Mouse (Mus musculus) forebrain, embryonic 15.5 days (tissue): ENCODE measurements at regions not wholly inside any gene's neighbourhood (a gene's known extent, or its start where the extent isn't known, plus 50 kb on each side); places are given as distances from the start of the nearest gene placed in this dataset.

Experiments used
- ATAC-seq: fragments of 200-750 bp; cut with Nextera tagmentation; replicated peaks from 2 replicates; pipeline ENCODE4 v1.8.0; 2017; ENCODE audit warnings: mild to moderate bottlenecking, moderate TSS enrichment, moderate library complexity
- H3K27ac ChIP-seq: fragments of 300-500 bp; sonication (generic); replicated peaks from 2 replicates; pipeline ENCODE4 v1.5.1; 2015; ENCODE audit warnings: mild to moderate bottlenecking, inconsistent platforms
- H3K27me3 ChIP-seq: fragments of 300-500 bp; sonication (generic); 2 replicates; pipeline ENCODE4 v1.6.1; 2015; ENCODE audit warnings: inconsistent platforms
- H3K36me3 ChIP-seq: fragments of 300-500 bp; sonication (generic); 2 replicates; pipeline ENCODE4 v1.6.1; 2015; ENCODE audit warnings: mild to moderate bottlenecking, inconsistent platforms
- H3K4me1 ChIP-seq: fragments of 300-500 bp; sonication (generic); 2 replicates; pipeline ENCODE4 v1.6.1; 2015; ENCODE audit warnings: inconsistent platforms
- H3K4me2 ChIP-seq: fragments of 300-500 bp; sonication (generic); replicated peaks from 2 replicates; pipeline ENCODE4 v1.6.1; 2015; ENCODE audit warnings: mild to moderate bottlenecking, inconsistent platforms
- H3K4me3 ChIP-seq: fragments of 300-500 bp; sonication (generic); 2 replicates; pipeline ENCODE4 v1.5.1; 2015; ENCODE audit warnings: mild to moderate bottlenecking, inconsistent platforms
- H3K9ac ChIP-seq: fragments of 300-500 bp; sonication (generic); replicated peaks from 2 replicates; pipeline ENCODE4 v1.6.1; 2015; ENCODE audit warnings: mild to moderate bottlenecking, inconsistent platforms
- H3K9me3 ChIP-seq: fragments of 300-500 bp; sonication (generic); 2 replicates; pipeline ENCODE4 v1.6.1; 2016; ENCODE audit warnings: inconsistent platforms
- WGBS: fragments of 180-500 bp; shearing (Covaris S2); methylation state at CpG from one replicate; pipeline ENCODE4 v1.1.7; 2015; ENCODE audit warnings: mixed read lengths; 5-methylcytosine and 5-hydroxymethylcytosine counted together

- Histone ChIP-seq H3K4me3 (no peak overlapping the region), H3K4me2 (no peak overlapping the region), H3K27ac (peak overlapping the region; percentile 70), H3K36me3 (no peaks in the 10 kb centered on the region), H3K27me3 (no peaks in the 10 kb centered on the region), H3K4me1 (peaks cover 8% of the 10 kb centered on the region; the same call in 1 of the 2 replicates), H3K9ac (no peak overlapping the region), H3K9me3 (0 out of 2 replicates have a peak, but pooled peaks cover 2% of the 10 kb centered on the region)
- peak; percentile 58 for ATAC-seq
- 46% methylated on average over 4 of the region's 4 CpGs for WGBS
Measured at GRCm38 (mm10) chr10:25023044-25023540, 95.8 kb upstream of the Arg1 start.

- H3K27me3 ChIP-seq, result no peaks in the 10 kb centered on the region
- ATAC-seq, result no peak
- no peaks in the 10 kb centered on the region for H3K9me3 ChIP-seq
- no peak overlapping the region for H3K4me2 ChIP-seq
- H3K36me3 ChIP-seq, result no peaks in the 10 kb centered on the region
- no peak overlapping the region for H3K9ac ChIP-seq
- H3K4me1 ChIP-seq, result peaks cover 8% of the 10 kb centered on the region; the same call in 1 of the 2 replicates
- 33% methylated on average over 2 of the region's 2 CpGs for WGBS
- H3K4me3 ChIP-seq, result no peak overlapping the region
- no peak overlapping the region for H3K27ac ChIP-seq
Measured at GRCm38 (mm10) chr10:25018946-25019345, 91.7 kb upstream of the Arg1 start.

GRCm38 (mm10) chr10:25017843-25018242 is 90.6 kb upstream of the Arg1 start:
- Histone ChIP-seq H3K4me3 (no peak overlapping the region), H3K36me3 (no peaks in the 10 kb centered on the region), H3K4me1 (0 out of 2 replicates have a peak, but pooled peaks cover under 1% of the 10 kb centered on the region), H3K9me3 (no peaks in the 10 kb centered on the region), H3K9ac (no peak overlapping the region), H3K27ac (no peak overlapping the region), H3K27me3 (no peaks in the 10 kb centered on the region), H3K4me2 (no peak overlapping the region)
- WGBS, result 75% methylated on average over 1 of the region's 1 CpGs
- no peak for ATAC-seq

- H3K4me3 ChIP-seq, result no peak overlapping the region
- no peaks in the 10 kb centered on the region for H3K36me3 ChIP-seq
- H3K27me3 ChIP-seq, result no peaks in the 10 kb centered on the region
- no peak overlapping the region for H3K9ac ChIP-seq
- H3K9me3 ChIP-seq, result no peaks in the 10 kb centered on the region
- ATAC-seq, result peak; percentile 51; the same call in 1 of the 2 replicates
- no peak overlapping the region for H3K4me2 ChIP-seq
- 52% methylated on average over 9 of the region's 9 CpGs for WGBS
- H3K27ac ChIP-seq, result no peak overlapping the region
- no peaks in the 10 kb centered on the region for H3K4me1 ChIP-seq
Measured at GRCm38 (mm10) chr10:25016110-25016509, 88.8 kb upstream of the Arg1 start.

GRCm38 (mm10) chr10:25012129-25012528 is 84.8 kb upstream of the Arg1 start:
- H3K27ac ChIP-seq, result no peak overlapping the region
- H3K9me3 ChIP-seq, result no peaks in the 10 kb centered on the region
- H3K27me3 ChIP-seq, result no peaks in the 10 kb centered on the region
- ATAC-seq, result no peak
- H3K4me2 ChIP-seq, result no peak overlapping the region
- H3K4me3 ChIP-seq, result no peak overlapping the region
- H3K4me1 ChIP-seq, result no peaks in the 10 kb centered on the region
- no peaks in the 10 kb centered on the region for H3K36me3 ChIP-seq
- no peak overlapping the region for H3K9ac ChIP-seq

GRCm38 (mm10) chr10:25001299-25001698 is 74.0 kb upstream of the Arg1 start:
- 64% methylated on average over 8 of the region's 8 CpGs for WGBS
- H3K27me3 ChIP-seq, result no peaks in the 10 kb centered on the region
- no peaks in the 10 kb centered on the region for H3K36me3 ChIP-seq
- ATAC-seq, result no peak; the same call in 1 of the 2 replicates
- H3K4me3 ChIP-seq, result no peak overlapping the region
- no peaks in the 10 kb centered on the region for H3K4me1 ChIP-seq
- no peak overlapping the region for H3K4me2 ChIP-seq
- H3K27ac ChIP-seq, result 0 out of 2 replicates have a peak overlapping the region, but pooled peaks have one; percentile 12
- no peaks in the 10 kb centered on the region for H3K9me3 ChIP-seq
- H3K9ac ChIP-seq, result no peak overlapping the region

GRCm38 (mm10) chr10:25000231-25001222 is 73.2 kb upstream of the Arg1 start:
- Histone ChIP-seq H3K4me1 (no peaks in the 10 kb centered on the region), H3K9ac (no peak overlapping the region)
- WGBS, result 72% methylated on average over 20 of the region's 20 CpGs

GRCm38 (mm10) chr10:24999807-25000206 is 72.5 kb upstream of the Arg1 start:
- H3K27me3 ChIP-seq, result no peaks in the 10 kb centered on the region
- no peaks in the 10 kb centered on the region for H3K36me3 ChIP-seq
- no peak for ATAC-seq
- H3K9ac ChIP-seq, result no peak overlapping the region
- 82% methylated on average over 5 of the region's 5 CpGs for WGBS
- no peak overlapping the region for H3K4me2 ChIP-seq
- H3K27ac ChIP-seq, result peak overlapping the region; percentile 37; the same call in 1 of the 2 replicates
- no peaks in the 10 kb centered on the region for H3K9me3 ChIP-seq
- H3K4me3 ChIP-seq, result no peak overlapping the region
- H3K4me1 ChIP-seq, result no peaks in the 10 kb centered on the region

More at GRCm38 (mm10) chr10:25000231-25001222, 73.2 kb upstream of the Arg1 start:
- Histone ChIP-seq H3K9me3 (no peaks in the 10 kb centered on the region), H3K27me3 (no peaks in the 10 kb centered on the region), H3K4me3 (no peak overlapping the region), H3K27ac (peak overlapping the region; percentile 37), H3K4me2 (no peak overlapping the region), H3K36me3 (no peaks in the 10 kb centered on the region)
- peak; percentile 70 for ATAC-seq

GRCm38 (mm10) chr10:24997661-24998060 is 70.4 kb upstream of the Arg1 start:
- H3K27me3 ChIP-seq, result no peaks in the 10 kb centered on the region
- no peak overlapping the region for H3K9ac ChIP-seq
- ATAC-seq, result no peak
- H3K27ac ChIP-seq, result no peak overlapping the region
- H3K4me3 ChIP-seq, result no peak overlapping the region
- no peaks in the 10 kb centered on the region for H3K36me3 ChIP-seq
- no peak overlapping the region for H3K4me2 ChIP-seq
- no peaks in the 10 kb centered on the region for H3K4me1 ChIP-seq
- no peaks in the 10 kb centered on the region for H3K9me3 ChIP-seq
- WGBS, result 82% methylated on average over 3 of the region's 3 CpGs

GRCm38 (mm10) chr10:24995751-24996150 is 68.5 kb upstream of the Arg1 start:
- H3K4me2 ChIP-seq, result no peak overlapping the region
- no peaks in the 10 kb centered on the region for H3K36me3 ChIP-seq
- ATAC-seq, result no peak
- H3K27ac ChIP-seq, result no peak overlapping the region
- H3K4me1 ChIP-seq, result no peaks in the 10 kb centered on the region
- H3K9me3 ChIP-seq, result no peaks in the 10 kb centered on the region
- H3K9ac ChIP-seq, result no peak overlapping the region
- H3K27me3 ChIP-seq, result no peaks in the 10 kb centered on the region
- WGBS, result 96% methylated on average over 2 of the region's 2 CpGs
- H3K4me3 ChIP-seq, result no peak overlapping the region

- 77% methylated on average over 2 of the region's 2 CpGs for whole genome bisulfite sequencing
- peak; percentile 60; the same call in 1 of the 2 replicates for ATAC-seq
- H3K4me3 ChIP-seq, result no peak overlapping the region
Measured at GRCm38 (mm10) chr10:24989965-24990653, 62.8 kb upstream of the Arg1 start.

GRCm38 (mm10) chr10:24984801-24985200 is 57.5 kb upstream of the Arg1 start:
- H3K4me1 ChIP-seq, result no peaks in the 10 kb centered on the region
- H3K4me3 ChIP-seq, result no peak overlapping the region
- no peaks in the 10 kb centered on the region for H3K9me3 ChIP-seq
- H3K9ac ChIP-seq, result no peak overlapping the region
- 89% methylated on average over 4 of the region's 4 CpGs for WGBS
- no peak overlapping the region for H3K4me2 ChIP-seq
- H3K27ac ChIP-seq, result no peak overlapping the region
- ATAC-seq, result no peak
- H3K27me3 ChIP-seq, result no peaks in the 10 kb centered on the region
- H3K36me3 ChIP-seq, result no peaks in the 10 kb centered on the region

More at GRCm38 (mm10) chr10:24989965-24990653, 62.8 kb upstream of the Arg1 start:
- Histone ChIP-seq H3K27me3 (no peaks in the 10 kb centered on the region), H3K27ac (peak overlapping the region; percentile 11; the same call in 1 of the 2 replicates), H3K4me2 (no peak overlapping the region), H3K4me1 (no peaks in the 10 kb centered on the region), H3K9ac (no peak overlapping the region), H3K9me3 (no peaks in the 10 kb centered on the region), H3K36me3 (no peaks in the 10 kb centered on the region)
